Mouse (Mus musculus) heart, adult 10 weeks (tissue): ENCODE measurements around the gene Pgam5. TPM values are rescaled to one million over a fixed set of nuclear protein-coding genes. Genes with fewer than 3 reads are reported as not detected.

Experiments used
- polyA plus RNA-seq: library from polyadenylated mRNA; stranded (reverse); fragments of 350-450 nt; fragmentation: Illumina TruSeq; extraction: RNeasy Lipid Tissue Mini Kit (QIAGEN cat#74804); gene quantifications from one replicate; pipeline ENCODE4 v1.2.3, GENCODE M21; 2014; ENCODE audit warnings: low read depth, low replicate concordance

The Pgam5 gene
- polyA plus RNA-seq: 37.2 TPM

GRCm38 (mm10) chr5:110269141-110270101, at the start of gene Pgam5:
TSS of gene Pgam5 (minus strand) at chr5:110269913.

GRCm38 (mm10) chr5:110285770-110286445, 16.2 kb upstream of the Pgam5 start, which contains the start of the genes Pxmp2 and Pole:
TSS of gene Pxmp2 (minus strand) at chr5:110286186.
TSS of gene Pole (plus strand) at chr5:110286306.

DNA sequence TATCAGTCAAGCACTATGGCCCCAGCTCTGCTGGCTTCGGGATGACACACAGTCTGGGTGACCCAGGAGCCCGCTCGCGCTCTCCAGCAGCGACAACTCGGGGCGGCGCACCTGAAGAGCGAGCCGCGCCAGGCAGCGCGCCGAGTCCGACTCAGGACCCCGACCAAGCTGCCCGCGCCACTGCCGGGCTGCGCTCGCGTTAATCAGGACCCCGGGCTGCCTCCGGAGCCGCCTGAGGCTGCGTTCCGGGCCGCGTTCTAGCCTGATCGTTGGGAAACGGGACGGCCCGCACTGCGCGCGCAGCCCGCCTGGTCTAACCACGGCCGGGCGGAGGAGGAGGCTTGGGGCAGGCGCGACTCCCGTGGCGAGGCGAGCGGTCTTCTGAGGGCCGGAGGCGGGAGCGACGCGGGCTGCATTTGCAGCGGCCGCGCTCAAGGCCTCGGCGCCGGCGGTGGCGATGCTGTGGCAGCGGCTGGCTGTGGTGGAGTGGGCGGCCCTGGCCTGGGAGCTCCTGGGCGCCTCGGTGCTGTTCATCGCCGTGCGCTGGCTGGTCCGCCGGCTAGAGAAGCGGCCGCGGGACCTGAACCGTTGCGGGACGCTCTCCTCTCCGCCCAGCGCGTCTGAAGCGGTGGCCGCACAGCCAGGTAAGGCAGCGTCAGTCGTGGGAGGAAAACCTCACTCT, 38.8 kb downstream of the Pgam5 start, which contains the start of gene Ankle2:
Gene Ankle2, plus strand, starts transcription at position 225 of the 682 bp plus-strand sequence.

Other genes with a start within 250 kb of the Pgam5 start
- 1.6 TPM for gene Gm17655, start 197.4 kb downstream of the Pgam5 start, polyA plus RNA-seq
- gene Gm35315, start 175.5 kb downstream of the Pgam5 start, polyA plus RNA-seq: not detected
- gene Plcxd1, start 169.9 kb downstream of the Pgam5 start, polyA plus RNA-seq: not detected
- 13.6 TPM for gene Gtpbp6, start 161.7 kb downstream of the Pgam5 start, polyA plus RNA-seq
- gene Zfp605, start 159.8 kb downstream of the Pgam5 start, polyA plus RNA-seq: 3.2 TPM
- gene Chfr, start 134.1 kb downstream of the Pgam5 start, polyA plus RNA-seq: 16.6 TPM
- gene Golga3, start 93.2 kb downstream of the Pgam5 start, polyA plus RNA-seq: 30.0 TPM
- 18.6 TPM for gene Ankle2, start 38.9 kb downstream of the Pgam5 start, polyA plus RNA-seq
- gene Pxmp2, start 16.3 kb upstream of the Pgam5 start, polyA plus RNA-seq: 140 TPM
- gene Pole, start 16.4 kb upstream of the Pgam5 start, polyA plus RNA-seq: 2.2 TPM
- not detected for gene P2rx2, start 73.3 kb upstream of the Pgam5 start, polyA plus RNA-seq
- not detected for gene Lrcol1, start 74.8 kb upstream of the Pgam5 start, polyA plus RNA-seq
- 39.7 TPM for gene Fbrsl1, start 178.6 kb upstream of the Pgam5 start, polyA plus RNA-seq